Mouse (Mus musculus): ENCODE measurements around the gene Homer1.

Gene Homer1

DNA sequence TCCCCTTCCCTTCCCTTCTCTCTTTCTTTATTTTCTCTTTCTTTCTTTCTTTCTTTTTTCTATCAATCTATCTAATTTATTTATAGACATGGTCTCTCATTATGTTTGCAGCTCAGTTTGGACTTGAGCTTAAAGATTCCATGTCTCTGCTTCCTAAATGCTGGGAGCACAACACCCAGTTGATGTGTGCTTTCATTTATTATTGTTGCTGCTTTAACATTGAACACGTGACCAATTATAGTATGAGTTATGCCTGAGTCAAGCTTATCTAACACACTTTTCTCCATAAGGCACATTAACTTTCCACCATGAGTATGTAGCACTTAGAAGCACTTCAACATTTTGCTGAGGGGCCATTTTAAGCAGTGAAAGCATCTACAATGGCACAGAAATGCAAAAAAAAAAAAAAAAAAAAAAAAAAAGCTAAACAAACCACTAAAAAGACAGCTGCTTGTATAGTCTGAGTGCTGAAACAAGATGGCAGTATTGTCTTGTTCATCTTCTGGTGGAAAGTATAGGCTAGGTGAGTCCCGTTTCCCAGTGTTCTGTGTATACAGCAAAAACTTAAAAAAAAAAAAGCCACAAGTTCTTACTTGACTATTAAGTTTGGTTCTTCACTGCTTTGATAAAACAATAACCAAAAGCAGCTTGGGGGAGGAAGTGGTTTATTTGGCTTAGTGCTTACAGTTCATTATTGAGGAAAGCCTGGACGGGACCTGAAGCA is 41.3 kb downstream of the Homer1 start:
- DNase-seq = no peak

DNA sequence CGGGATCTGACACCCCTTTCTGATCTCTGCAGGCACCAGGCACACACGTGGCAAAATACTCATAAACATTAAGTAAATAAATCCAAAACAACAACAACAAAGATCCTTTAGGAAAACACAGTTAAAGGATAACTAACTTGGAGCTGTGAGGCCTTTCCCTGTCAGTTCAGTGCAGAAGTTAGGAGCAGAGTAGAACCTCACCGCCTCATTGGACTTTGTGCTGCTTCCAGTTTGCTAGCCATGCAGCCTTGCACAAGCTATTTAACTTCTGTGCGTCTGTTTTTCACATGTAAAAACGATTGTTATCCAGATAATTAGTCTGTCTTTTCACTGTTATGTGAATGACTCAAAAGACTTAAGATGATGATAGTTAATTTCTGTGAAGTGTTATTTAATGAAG is 43.2 kb downstream of the Homer1 start:
- no peak for DNase-seq

DNA sequence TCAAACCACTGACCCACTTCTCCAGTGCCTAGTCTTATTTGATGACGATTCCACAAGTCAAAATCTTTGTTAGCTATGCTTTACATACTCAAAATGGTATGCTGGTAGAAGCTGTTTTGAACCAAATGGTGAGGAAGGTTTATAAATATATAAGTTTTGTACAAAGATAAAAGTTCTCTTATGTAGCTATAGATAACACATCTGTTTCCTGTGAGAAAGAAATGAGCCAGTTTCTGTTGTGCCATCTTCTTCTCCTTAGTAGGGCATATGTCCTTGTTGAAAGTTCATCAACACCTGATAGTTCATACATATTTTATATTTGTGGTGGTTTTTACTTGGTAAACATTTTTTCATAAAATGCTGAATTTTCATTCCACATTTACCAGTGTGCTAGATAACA is 45.0 kb downstream of the Homer1 start:
- DNase-seq = no peak

DNA sequence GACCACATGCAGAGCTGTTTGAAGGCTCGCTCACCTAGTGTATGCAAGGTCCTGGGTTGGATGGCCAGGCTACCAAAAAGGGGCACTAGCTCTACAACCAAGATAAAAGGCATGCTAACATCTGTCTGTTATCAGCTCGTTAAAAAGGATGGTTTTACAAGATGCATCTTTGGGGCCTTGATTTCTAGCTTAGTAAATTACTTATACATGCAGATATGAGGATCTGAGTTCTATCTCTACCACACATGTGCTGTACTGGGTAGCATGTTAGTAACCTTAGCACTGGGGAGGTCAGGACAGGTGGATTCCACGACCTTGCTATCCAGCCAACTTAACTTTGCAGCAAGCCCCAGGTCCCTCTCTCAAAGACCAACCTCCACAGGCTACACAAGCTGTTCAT is 46.4 kb downstream of the Homer1 start:
- DNase-seq = no peak

DNA sequence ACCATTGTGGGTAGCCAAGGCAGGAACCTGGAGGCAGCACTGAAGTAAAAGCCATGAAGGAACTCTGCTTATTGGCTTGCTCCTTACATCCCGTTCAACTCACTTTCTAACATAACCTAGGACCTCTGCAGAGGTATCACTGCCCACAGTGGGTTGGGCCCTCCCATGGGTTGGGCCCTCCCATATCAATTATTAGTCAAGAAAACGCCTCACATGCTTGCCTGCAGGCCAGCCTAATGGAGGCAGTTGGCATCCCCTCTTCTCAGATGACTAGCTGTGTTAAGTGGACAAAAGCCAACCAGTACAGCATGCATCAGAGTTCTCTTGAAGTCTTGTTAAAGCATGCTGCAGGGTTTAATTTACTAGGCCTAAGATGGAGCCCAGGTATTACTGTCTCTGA is 52.6 kb downstream of the Homer1 start:
- DNase-seq = no peak

DNA sequence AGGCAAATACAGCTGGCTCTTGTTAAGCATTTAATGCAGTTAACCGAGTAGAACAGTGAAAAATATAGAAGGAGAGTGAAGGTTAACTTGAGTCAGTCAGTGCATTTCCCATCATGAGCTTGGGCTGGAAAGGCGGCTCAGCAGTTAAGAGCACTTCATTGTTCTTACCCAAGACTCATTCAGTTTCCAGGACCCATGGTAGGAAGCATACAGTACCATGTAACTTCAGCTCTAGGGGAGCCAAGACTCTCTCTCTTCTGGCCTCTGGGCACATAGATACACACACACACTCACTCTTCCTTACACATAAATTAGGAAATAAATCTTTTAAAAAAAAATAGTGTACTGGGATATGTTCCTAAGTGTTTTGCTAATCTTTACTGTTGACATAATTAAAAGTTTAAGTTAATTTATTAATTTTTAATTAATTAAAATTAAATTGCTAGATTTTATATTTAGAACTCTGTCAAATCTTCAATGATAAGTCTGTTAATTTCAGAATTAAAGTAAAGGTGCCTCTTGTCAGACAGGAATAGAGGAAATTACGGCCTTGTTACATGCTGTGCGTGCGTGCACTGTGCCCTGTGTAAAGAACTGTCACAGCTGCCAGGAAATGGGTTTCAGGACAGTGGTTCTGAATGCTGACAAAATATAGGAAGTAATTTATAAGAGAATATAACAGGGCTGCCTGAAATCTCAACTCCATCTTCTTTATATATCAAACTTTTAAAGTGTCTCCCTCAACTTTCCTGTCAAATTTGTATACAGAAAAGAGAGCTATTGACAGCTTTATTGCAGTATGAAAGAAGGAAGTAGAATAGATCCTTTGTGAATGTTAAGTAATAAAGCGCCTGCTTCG is 55.2 kb downstream of the Homer1 start:
- no peak for DNase-seq

DNA sequence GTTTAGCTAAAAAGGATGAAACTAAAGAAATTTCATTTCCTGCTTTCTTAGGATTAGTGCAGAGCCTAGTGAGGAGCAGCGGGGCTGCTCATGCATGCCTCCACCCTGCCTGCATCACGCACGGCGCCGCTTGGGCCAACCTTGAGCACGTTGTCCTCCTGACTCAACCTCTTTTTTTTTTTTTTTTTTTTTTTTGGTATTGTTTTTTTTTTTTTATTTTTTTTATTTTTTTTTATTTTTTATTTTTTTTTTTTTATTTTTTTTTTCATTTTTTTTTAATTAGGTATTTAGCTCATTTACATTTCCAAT is 55.8 kb downstream of the Homer1 start:
- DNase-seq = no peak

DNA sequence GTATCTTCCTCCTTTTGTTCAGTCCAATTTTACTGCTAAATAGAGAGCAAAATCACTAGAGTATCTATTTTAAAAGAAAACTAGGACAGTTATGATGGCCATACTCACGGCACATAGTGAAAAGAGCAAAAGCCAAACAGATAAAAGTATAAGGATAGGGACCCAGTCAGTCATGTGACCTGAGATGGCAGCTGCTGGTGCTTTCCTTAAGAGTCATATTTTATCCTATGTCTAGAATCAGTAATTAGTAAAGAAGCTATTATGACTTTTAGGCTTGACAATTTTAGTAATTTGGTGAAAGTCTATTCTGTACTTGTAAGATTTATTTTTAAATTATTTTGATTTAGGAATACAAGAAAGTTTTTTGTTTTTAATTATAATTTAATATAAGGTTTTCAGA is 59.1 kb downstream of the Homer1 start:
- DNase-seq = no peak

DNA sequence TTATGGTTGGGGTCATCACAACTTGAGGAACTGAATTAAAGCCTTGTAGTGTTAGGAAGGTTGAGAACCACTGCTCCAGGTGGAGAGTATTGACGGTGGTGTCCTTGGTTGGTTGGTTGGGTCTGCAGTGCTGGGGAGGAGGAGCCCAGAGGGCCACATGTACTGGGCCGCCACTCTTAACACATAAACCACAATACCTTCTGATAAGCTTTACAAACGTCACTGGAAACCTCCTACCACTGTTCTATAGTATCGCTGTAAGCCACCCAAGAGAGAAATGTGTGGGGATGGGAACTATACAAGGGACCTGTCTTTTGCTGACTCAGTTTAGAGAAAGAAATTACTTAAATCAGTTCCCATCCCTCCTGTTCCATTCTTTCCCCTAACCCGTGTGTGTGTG is 68.1 kb downstream of the Homer1 start:
- no peak for DNase-seq

DNA sequence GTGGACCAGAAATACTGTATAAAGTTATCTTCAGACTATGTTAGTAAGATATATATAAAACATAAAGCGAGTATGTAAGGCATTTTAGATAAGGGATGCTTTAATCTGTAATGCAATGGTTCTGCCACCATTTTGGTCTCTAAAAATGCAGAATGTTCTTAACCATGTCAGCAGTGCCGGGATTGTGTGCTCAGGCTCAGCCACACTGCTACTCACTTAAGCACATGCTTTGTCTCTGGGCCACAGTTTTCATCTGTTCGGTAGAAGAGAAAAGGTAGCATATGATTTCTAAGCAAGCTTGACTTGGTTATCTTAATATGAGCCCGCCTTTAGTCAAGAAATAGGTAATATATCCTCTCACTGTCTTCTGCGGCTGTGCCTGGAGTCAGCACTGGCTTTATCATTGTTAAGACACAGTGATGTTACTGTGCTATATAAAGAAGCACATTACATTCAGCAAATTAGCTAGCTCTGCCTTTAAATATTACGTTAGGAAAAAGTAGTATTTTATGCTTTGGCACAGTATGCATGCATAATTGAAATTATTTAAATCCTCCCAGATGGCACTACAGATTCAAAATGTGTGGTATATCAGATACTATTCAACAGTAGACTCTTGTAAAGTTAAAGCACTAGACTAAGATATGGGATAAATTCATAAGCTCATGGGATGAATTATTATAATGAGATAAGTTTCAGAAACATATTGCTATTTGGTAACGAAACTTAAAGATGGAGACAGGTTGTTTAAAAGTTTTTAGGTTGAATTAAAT is 69.6 kb downstream of the Homer1 start:
- DNase-seq = no peak

DNA sequence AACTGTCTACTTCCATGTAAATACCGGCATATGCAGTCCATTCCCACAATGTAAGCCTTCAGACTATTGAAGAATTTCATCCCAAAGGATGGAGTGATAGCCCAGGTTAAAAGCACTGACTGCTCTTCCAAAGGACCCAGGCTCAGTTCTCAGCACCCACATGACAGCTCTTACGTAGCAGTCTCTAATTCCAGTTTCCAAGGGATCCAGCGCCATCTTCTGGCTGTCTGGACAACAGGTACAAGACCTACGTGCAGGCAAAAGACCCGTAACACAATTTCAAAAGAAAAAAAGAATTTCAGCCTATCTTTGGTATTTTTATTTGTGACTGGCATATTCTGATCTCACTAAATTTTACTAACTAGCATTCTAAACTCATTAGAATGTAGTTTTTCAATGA is 75.0 kb downstream of the Homer1 start:
- DNase-seq = no peak

DNA sequence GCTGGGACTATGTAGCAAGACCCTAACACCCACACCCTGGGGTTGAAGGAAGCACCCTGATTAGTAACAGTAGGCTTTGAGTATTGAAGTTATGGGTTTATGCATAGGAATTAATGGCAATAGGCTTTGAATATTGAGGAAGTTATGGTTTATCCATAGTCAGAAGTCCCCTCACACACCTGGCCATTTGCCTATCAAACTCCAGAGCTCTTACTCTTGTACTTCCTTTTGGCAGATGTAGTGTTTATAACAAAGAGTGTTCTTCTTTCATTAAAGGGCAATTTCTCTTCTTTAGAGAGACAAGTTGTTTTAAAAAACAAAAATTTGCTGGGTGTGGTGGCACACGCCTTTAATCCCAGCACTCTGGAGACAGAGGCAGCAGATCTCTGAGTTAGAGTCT is 79.1 kb downstream of the Homer1 start:
- DNase-seq = no peak

DNA sequence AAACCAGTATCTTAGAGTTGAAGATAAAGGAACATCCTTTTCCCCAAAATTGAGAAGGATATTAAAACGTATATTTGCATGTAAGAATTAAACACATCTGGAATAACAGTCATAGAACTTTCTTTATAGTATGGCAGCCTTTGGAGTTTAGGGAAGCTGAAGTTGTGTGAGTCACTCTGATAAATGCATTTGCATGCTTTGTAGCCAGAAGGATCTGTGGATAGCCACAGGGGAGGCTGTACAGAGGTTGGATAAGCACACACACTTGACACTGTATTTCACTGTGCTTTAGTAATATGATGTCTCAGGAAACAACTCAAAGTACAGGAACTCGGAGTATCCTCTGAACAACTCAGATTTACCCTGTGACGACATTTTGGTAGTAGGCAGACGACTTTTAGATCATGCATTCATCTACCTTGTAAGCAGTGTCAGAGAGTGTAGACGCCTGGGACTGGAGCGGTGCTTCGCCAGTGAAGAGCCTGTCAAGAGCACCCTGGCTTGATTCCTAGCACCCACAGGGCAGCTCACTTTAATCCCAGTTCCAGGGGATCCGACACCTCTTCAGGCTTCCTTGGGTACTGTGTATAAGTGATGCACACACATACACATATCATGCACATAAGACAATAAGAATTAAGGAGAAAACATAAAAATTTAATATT is 81.1 kb downstream of the Homer1 start:
- DNase-seq = no peak

DNA sequence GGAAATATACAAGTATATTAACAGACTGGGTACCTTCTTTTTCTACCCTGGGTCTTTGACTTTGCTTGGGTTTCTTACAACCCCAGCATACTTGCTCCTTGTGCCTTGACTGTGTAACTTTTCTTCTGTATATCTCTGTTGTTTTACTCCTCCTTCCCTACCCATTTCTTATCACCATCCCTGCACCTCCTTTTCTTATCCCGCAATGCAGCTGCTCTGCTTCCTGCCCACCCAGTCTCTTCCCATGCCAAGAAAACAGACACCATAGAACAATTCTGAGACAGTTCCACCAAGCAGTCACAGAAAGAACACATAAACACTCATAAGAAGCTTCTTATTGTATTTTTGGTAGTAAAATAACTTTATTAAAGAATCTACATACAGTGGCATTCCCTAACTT is 81.9 kb downstream of the Homer1 start:
- no peak for DNase-seq

DNA sequence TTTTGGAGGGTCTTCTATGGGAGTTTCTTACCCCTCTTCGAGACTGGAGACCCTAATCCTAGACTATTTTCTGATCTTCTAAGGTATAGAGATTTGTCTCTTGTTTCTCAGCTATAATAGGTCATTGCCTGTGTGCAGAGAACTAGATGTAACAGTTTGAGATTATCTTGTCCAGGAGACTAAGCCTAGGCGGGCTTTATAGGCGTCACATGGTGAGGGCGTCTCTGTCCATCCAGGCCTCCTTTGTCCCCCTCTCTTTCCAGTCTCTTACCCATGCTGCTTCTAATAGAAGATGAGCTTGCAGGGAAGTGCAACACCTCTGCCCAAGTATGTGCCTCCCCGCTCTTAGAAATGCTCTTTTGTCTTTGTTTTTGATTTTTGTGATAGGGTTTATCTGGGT is 83.7 kb downstream of the Homer1 start:
- no peak for DNase-seq

DNA sequence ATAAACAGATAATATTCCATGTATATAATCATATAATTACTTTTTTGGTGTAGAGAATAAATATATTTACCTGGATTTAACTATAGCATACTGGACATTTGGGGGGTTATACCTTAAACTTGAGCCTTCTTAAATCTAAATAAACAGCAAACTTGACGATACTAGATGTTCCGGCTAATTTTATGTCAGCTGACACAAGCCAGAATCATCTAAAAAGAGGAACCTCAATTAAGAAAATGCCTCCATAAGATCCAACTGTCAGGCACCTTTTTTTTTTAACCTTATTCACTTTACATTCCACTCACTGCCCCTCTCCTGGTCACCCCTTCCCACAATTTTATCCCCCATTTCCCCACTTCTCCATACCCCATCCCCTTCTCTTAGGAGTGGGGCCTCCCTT is 84.2 kb downstream of the Homer1 start:
- no peak for DNase-seq

DNA sequence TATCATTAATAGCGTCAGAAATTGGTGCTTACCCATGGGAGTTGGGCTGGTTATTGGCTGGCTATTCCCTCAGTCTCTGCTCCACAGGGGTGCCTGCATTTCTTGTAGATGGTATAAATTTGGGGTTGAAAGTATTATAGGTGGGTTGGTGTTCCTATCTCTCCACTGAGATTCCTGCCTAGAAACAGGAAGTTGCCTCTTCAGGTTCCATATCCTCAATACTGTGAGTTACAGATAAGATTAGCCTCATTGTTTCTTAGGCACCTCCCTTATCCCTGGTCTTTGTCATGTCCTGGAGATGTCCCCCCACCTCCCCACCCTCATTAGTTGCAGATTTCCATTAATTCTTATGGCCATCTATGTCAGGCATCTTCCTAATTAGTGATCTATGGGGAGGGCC is 85.0 kb downstream of the Homer1 start:
- DNase-seq = no peak

DNA sequence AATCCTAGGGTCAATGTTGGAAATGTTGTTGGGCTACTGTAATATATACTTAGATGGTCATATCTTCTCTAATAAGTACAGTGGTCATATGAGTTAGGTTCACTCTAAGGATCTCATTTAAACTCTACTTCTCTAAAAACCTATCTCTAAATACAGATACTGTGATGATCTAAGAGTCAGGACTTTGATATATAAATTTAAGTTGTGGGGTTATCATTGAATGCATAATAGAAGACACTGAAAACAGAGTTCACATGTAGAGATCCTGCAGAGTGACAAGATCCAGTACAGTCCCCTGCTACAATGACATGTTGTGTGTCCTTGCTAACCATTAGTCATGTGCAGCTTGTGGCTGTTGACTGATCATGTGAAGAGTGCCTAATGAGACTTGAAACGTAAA is 85.7 kb downstream of the Homer1 start:
- DNase-seq = no peak

DNA sequence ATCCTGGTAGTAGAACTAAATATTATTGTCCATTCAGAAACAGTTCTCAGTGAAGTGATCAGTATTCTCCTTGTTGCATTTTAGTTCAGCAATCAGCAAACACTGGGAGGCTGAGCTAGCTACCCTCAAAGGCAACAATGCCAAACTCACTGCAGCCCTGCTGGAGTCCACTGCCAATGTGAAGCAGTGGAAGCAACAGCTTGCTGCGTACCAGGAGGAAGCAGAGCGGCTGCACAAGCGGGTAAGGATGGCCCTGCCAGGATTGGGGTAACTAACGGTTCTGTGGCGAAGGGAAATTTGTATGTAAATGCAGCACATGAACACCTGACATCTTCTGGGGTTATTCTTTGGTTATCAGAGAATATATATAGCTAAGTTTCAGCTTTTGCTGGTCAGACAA is 88.0 kb downstream of the Homer1 start:
- no peak for DNase-seq

DNA sequence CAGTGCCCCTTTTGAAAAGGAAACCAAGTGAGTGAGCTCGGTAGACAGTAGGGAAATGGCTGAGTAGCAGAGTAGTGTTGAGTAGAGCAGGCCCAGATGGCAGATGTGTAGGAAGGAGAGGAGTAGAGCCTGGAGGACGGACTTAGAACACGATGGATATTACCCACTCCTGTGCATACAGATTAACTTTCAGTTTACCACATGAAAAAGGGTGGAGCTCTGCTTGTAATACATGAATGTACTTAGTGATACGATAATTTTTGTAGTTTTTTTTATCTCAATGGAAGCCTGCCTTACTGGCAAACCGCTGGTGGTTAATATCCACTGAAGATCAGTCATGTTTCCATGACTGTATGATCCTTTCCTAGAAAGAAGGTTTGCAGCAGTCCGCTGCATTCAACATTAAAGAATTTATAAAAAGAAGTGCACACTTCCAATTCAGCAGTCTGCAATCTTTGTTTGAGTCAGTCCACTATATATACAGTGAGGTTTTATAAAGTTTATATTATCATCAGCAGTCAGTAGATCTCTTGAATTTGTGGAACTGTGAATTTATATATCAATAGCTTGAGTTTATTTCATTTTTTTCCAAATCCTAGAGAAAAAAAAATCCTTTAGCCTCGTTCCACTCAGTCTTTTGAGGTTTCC is 89.3 kb downstream of the Homer1 start:
- DNase-seq = no peak

DNA sequence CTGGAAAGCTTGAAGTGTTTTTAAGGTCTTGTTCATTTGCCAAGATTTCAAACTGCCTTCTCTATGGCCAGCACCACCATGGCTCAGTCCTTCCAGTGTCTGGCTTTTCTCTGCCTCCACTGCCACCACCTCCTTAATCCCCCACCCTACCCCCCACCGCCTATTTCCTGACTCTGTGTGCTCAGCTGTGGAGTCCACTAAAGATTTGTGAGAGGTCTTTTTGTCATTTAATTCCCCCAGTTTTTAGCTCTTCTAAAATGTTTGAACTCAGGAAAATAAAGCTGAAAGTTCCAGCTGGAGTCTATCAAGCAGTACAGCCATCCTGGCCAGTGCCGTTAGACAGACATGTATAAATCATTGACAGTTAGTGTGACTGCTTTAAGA is 89.8 kb downstream of the Homer1 start:
- DNase-seq = no peak

DNA sequence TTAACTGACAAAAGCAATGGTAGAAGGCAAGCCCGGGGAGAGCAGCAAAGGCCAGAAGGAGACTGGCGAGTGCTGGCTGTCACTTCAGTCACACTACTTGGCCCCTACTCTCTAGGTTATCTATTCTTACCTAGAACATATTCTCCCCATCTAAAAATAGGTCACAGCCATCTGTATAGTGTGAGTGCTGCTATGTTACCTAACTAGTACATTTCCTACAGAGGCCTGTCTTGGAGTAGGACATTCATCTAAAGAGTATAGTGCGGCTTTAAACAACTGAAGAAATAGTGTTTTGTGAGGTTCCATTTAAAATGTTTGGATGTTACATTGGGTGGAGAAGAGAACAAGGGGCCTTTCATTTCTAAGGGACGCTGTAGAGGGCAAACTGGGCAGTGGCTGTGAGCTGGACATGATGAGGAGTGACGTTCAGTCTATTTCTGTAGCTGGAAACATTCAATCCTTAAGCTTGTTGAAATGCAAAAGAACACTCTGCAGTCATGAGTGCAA is 100.3 kb downstream of the Homer1 start:
- no peak for DNase-seq

DNA sequence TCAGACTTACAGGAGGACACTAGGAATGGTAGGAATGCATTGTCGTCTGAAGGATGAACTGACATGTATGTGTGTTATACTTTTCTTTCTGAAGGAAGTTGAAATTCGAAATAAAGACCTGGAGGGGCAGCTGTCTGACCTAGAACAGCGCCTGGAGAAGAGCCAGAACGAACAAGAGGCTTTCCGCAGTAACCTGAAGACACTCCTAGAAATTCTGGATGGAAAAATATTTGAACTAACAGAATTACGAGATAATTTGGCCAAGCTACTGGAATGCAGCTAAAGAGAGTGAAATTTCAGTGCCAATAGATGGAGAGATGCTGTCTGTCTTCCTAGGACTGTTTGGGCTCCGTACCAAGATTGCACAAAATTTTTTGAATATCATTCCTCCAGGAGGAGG is 102.5 kb downstream of the Homer1 start:
- DNase-seq = no peak
